Mouse (Mus musculus): ENCODE results near the gene Fntb. TPM values are rescaled to one million over a fixed set of nuclear protein-coding genes. Genes with fewer than 3 reads are reported as not detected.
"Not testable (repeated sequence)": the region's sequence is repeated elsewhere in the genome, so short reads cannot be mapped to it uniquely, and the experiment has no call there.

The Fntb gene
- polyA plus RNA-seq, 1 experiment from 2014 or later = 42.3 TPM

GRCm38 (mm10) chr12:76837844-76838650 is 72.7 kb downstream of the Fntb start:
- Histone ChIP-seq H3K9ac (ENCODE audit: low read depth, low read length) (peak overlapping the region; percentile 66), H3K9me3 (ENCODE audit: control insufficient read depth, low read length) (no peaks in the 10 kb centered on the region), H3K27ac (ENCODE audit: low read depth, low read length) (no peak overlapping the region; the same call in 1 of the 2 replicates), H3K4me1 (ENCODE audit: control insufficient read depth, insufficient read depth, low read length) (no peaks in the 10 kb centered on the region), H3K36me3 (ENCODE audit: control insufficient read depth, insufficient read depth, low read length) (no peaks in the 10 kb centered on the region), H3K27me3 (ENCODE audit: control insufficient read depth, insufficient read depth, low read length) (no peaks in the 10 kb centered on the region), H3K4me3 (ENCODE audit: low read length) (peak overlapping the region; percentile 62), H3K4me2 (replicated peaks; ENCODE audit: low read depth, low read length) (peak overlapping the region; percentile 60)
- WGBS = 13% methylated on average over 21 of the region's 21 CpGs
- ATAC-seq (ENCODE audit: low FRiP score, low TSS enrichment) = no peak

GRCm38 (mm10) chr12:76839298-76839697 is 73.9 kb downstream of the Fntb start:
- no peak for ATAC-seq (ENCODE audit: low FRiP score, low TSS enrichment)

GRCm38 (mm10) chr12:76840081-76840480 is 74.7 kb downstream of the Fntb start:
- H3K9me3 ChIP-seq (ENCODE audit: control insufficient read depth, low read length) = no peaks in the 10 kb centered on the region
- H3K4me3 ChIP-seq (ENCODE audit: low read length) = no peak overlapping the region
- WGBS = 80% methylated on average over 6 of the region's 6 CpGs
- ATAC-seq (ENCODE audit: low FRiP score, low TSS enrichment) = no peak
- H3K4me2 ChIP-seq (replicated peaks; ENCODE audit: low read depth, low read length) = no peak overlapping the region
- H3K9ac ChIP-seq (ENCODE audit: low read depth, low read length) = no peak overlapping the region
- H3K27me3 ChIP-seq (ENCODE audit: control insufficient read depth, insufficient read depth, low read length) = no peaks in the 10 kb centered on the region
- no peaks in the 10 kb centered on the region for H3K36me3 ChIP-seq (ENCODE audit: control insufficient read depth, insufficient read depth, low read length)
- no peak overlapping the region for H3K27ac ChIP-seq (ENCODE audit: low read depth, low read length)
- H3K4me1 ChIP-seq (ENCODE audit: control insufficient read depth, insufficient read depth, low read length) = no peaks in the 10 kb centered on the region

More at GRCm38 (mm10) chr12:76839298-76839697, 73.9 kb downstream of the Fntb start:
- Histone ChIP-seq H3K9ac (ENCODE audit: low read depth, low read length) (no peak overlapping the region), H3K4me1 (ENCODE audit: control insufficient read depth, insufficient read depth, low read length) (no peaks in the 10 kb centered on the region), H3K27me3 (ENCODE audit: control insufficient read depth, insufficient read depth, low read length) (no peaks in the 10 kb centered on the region), H3K27ac (ENCODE audit: low read depth, low read length) (no peak overlapping the region), H3K36me3 (ENCODE audit: control insufficient read depth, insufficient read depth, low read length) (no peaks in the 10 kb centered on the region), H3K9me3 (ENCODE audit: control insufficient read depth, low read length) (no peaks in the 10 kb centered on the region), H3K4me2 (replicated peaks; ENCODE audit: low read depth, low read length) (no peak overlapping the region), H3K4me3 (ENCODE audit: low read length) (no peak overlapping the region)
- 90% methylated on average over 4 of the region's 4 CpGs for WGBS

- H3K9ac ChIP-seq (ENCODE audit: low read depth, low read length) = no peak overlapping the region
- no peak for ATAC-seq (ENCODE audit: low FRiP score, low TSS enrichment)
- no peaks in the 10 kb centered on the region for H3K27me3 ChIP-seq (ENCODE audit: control insufficient read depth, insufficient read depth, low read length)
- no peaks in the 10 kb centered on the region for H3K4me1 ChIP-seq (ENCODE audit: control insufficient read depth, insufficient read depth, low read length)
- no peaks in the 10 kb centered on the region for H3K9me3 ChIP-seq (ENCODE audit: control insufficient read depth, low read length)
- 90% methylated on average over 15 of the region's 15 CpGs for WGBS
- H3K27ac ChIP-seq (ENCODE audit: low read depth, low read length) = no peak overlapping the region
- no peaks in the 10 kb centered on the region for H3K36me3 ChIP-seq (ENCODE audit: control insufficient read depth, insufficient read depth, low read length)
- H3K4me3 ChIP-seq (ENCODE audit: low read length) = no peak overlapping the region
- H3K4me2 ChIP-seq (replicated peaks; ENCODE audit: low read depth, low read length) = no peak overlapping the region
These were observed 79.1 kb downstream of the Fntb start for GRCm38 (mm10) chr12:76844346-76845061.

GRCm38 (mm10) chr12:76852419-76852818 is 87.0 kb downstream of the Fntb start:
- 85% methylated on average over 2 of the region's 2 CpGs for WGBS
- Histone ChIP-seq H3K4me3 (ENCODE audit: low read length) (no peak overlapping the region), H3K27me3 (ENCODE audit: control insufficient read depth, insufficient read depth, low read length) (no peaks in the 10 kb centered on the region), H3K27ac (ENCODE audit: low read depth, low read length) (no peak overlapping the region), H3K9ac (ENCODE audit: low read depth, low read length) (no peak overlapping the region), H3K4me1 (ENCODE audit: control insufficient read depth, insufficient read depth, low read length) (peaks cover 4% of the 10 kb centered on the region), H3K9me3 (ENCODE audit: control insufficient read depth, low read length) (no peaks in the 10 kb centered on the region), H3K36me3 (ENCODE audit: control insufficient read depth, insufficient read depth, low read length) (no peaks in the 10 kb centered on the region), H3K4me2 (replicated peaks; ENCODE audit: low read depth, low read length) (no peak overlapping the region)
- no peak for ATAC-seq (ENCODE audit: low FRiP score, low TSS enrichment)

- Histone ChIP-seq H3K4me3 (ENCODE audit: low read length) (no peak overlapping the region), H3K27me3 (ENCODE audit: control insufficient read depth, insufficient read depth, low read length) (no peaks in the 10 kb centered on the region), H3K36me3 (ENCODE audit: control insufficient read depth, insufficient read depth, low read length) (no peaks in the 10 kb centered on the region), H3K9me3 (ENCODE audit: control insufficient read depth, low read length) (no peaks in the 10 kb centered on the region), H3K4me2 (replicated peaks; ENCODE audit: low read depth, low read length) (no peak overlapping the region), H3K9ac (ENCODE audit: low read depth, low read length) (no peak overlapping the region), H3K4me1 (ENCODE audit: control insufficient read depth, insufficient read depth, low read length) (peaks cover 4% of the 10 kb centered on the region), H3K27ac (ENCODE audit: low read depth, low read length) (no peak overlapping the region; the same call in 1 of the 2 replicates)
- 89% methylated on average over 1 of the region's 1 CpGs for WGBS
- ATAC-seq (ENCODE audit: low FRiP score, low TSS enrichment) = no peak; the same call in 1 of the 2 replicates
These were observed 88.2 kb downstream of the Fntb start for GRCm38 (mm10) chr12:76853378-76854142.

GRCm38 (mm10) chr12:76857087-76857486 is 91.7 kb downstream of the Fntb start:
- Histone ChIP-seq H3K27ac (ENCODE audit: low read depth, low read length) (no peak overlapping the region), H3K9ac (ENCODE audit: low read depth, low read length) (no peak overlapping the region), H3K27me3 (ENCODE audit: control insufficient read depth, insufficient read depth, low read length) (no peaks in the 10 kb centered on the region), H3K4me1 (ENCODE audit: control insufficient read depth, insufficient read depth, low read length) (peaks cover 4% of the 10 kb centered on the region), H3K9me3 (ENCODE audit: control insufficient read depth, low read length) (no peaks in the 10 kb centered on the region), H3K4me3 (ENCODE audit: low read length) (no peak overlapping the region), H3K36me3 (ENCODE audit: control insufficient read depth, insufficient read depth, low read length) (no peaks in the 10 kb centered on the region), H3K4me2 (replicated peaks; ENCODE audit: low read depth, low read length) (no peak overlapping the region)
- 72% methylated on average over 10 of the region's 10 CpGs for WGBS
- no peak for ATAC-seq (ENCODE audit: low FRiP score, low TSS enrichment)

- not testable (repeated sequence) for H3K9ac ChIP-seq (ENCODE audit: low read depth, low read length)
These were observed 93.4 kb downstream of the Fntb start for GRCm38 (mm10) chr12:76858788-76859187.

More at GRCm38 (mm10) chr12:76858788-76859187, 93.4 kb downstream of the Fntb start:
- ATAC-seq (ENCODE audit: low FRiP score, low TSS enrichment); H3K36me3 ChIP-seq (ENCODE audit: control insufficient read depth, insufficient read depth, low read length); H3K4me1 ChIP-seq (ENCODE audit: control insufficient read depth, insufficient read depth, low read length); H3K4me3 ChIP-seq (ENCODE audit: low read length); H3K27me3 ChIP-seq (ENCODE audit: control insufficient read depth, insufficient read depth, low read length); H3K9me3 ChIP-seq (ENCODE audit: control insufficient read depth, low read length); H3K4me2 ChIP-seq (replicated peaks; ENCODE audit: low read depth, low read length); H3K27ac ChIP-seq (ENCODE audit: low read depth, low read length): not testable (repeated sequence)
- WGBS = 80% methylated on average over 6 of the region's 6 CpGs
